Mouse (Mus musculus) left cerebral cortex, postnatal 4 days (tissue): ENCODE results near the gene Rad52. TPM values are rescaled to one million over a fixed set of nuclear protein-coding genes. Genes with fewer than 3 reads are reported as not detected.

Source experiments
- total RNA-seq, 2 experiments: library from RNA; stranded (reverse); gene quantifications; 2 replicates each; pipeline ENCODE4 v1.2.3; 2021

Rad52 gene
- total RNA-seq, 2 experiments from 2014 or later = 25.6 to 27.1 TPM

Other genes with a start within 250 kb of the Rad52 start
- gene Erc1, start 54.5 kb upstream of the Rad52 start, total RNA-seq = 100 to 1,000 TPM; 135 TPM
- gene Wnk1, start 136.0 kb downstream of the Rad52 start, total RNA-seq = 100 to 1,000 TPM; 154 to 168 TPM
- gene Ninj2, start 190.7 kb downstream of the Rad52 start, total RNA-seq = not detected